Mouse (Mus musculus): ENCODE results near the gene Gas2l3.

GRCm38 (mm10) chr10:89370051-89370450, 73.7 kb downstream of the Gas2l3 start:
- TF ChIP-seq CTCF (IDR thresholded peaks at IDR 0.05; ENCODE audit: extremely low read depth, insufficient read depth, low read length), result no peak
- TF ChIP-seq POLR2A (IDR thresholded peaks at IDR 0.05; ENCODE audit: extremely low read depth, insufficient read depth, low read length), result no peak
